19 mouse cellular contexts compared by ENCODE assay signal in genomic region chr6:5091873-5092272, GRCm38 (mm10).
"Had no signal": no experiment of that assay in that cellular context is flagged by ENCODE, and none has a peak within 500 bp of the region (broad histone marks: within the 10 kb centered on the region; RNA-seq: fewer than 3 reads in every experiment).

No protein-coding gene starts in this region.

- H3K4me3 ChIP-seq: limb, embryonic 15.5 days; liver, embryonic 12.5 days; midbrain, embryonic 10.5 days; myocyte; neural tube, embryonic 12.5 days; stomach, embryonic 15.5 days had no signal

- H3K4me2 ChIP-seq: limb, embryonic 15.5 days; liver, embryonic 12.5 days; lung, embryonic 14.5 days; neural tube, embryonic 12.5 days; stomach, embryonic 15.5 days had no signal

- DNase-seq: kidney, adult 2 months; kidney, postnatal 36 days; layer of hippocampus, adult 9-11 months; left cerebral cortex, postnatal 4 days; lung, embryonic 14.5 days; lung, postnatal 10 days; lung, postnatal 4 days; midbrain, embryonic 14.5 days; retina, postnatal 1 day; right cerebral cortex, postnatal 4 days; spleen, adult 18-20 months; thymus, adult 2 months; thymus, postnatal 25 days had no signal

- H3K27me3 ChIP-seq: limb, embryonic 15.5 days; liver, embryonic 12.5 days; neural tube, embryonic 12.5 days; stomach, embryonic 15.5 days had no signal

- H3K9me3 ChIP-seq: limb, embryonic 15.5 days; liver, embryonic 12.5 days; midbrain, embryonic 10.5 days; neural tube, embryonic 12.5 days; stomach, embryonic 15.5 days had no signal

- H3K9ac ChIP-seq: limb, embryonic 15.5 days; liver, embryonic 12.5 days; lung, embryonic 14.5 days; neural tube, embryonic 12.5 days; stomach, embryonic 15.5 days had no signal

- ATAC-seq: liver, embryonic 12.5 days had no signal

- H3K36me3 ChIP-seq: limb, embryonic 15.5 days; liver, embryonic 12.5 days; midbrain, embryonic 10.5 days; neural tube, embryonic 12.5 days; stomach, embryonic 15.5 days had no signal

- H3K4me1 ChIP-seq: midbrain, embryonic 10.5 days had no signal

- H3K27ac ChIP-seq: limb, embryonic 15.5 days; liver, embryonic 12.5 days; midbrain, embryonic 10.5 days; neural tube, embryonic 12.5 days; stomach, embryonic 15.5 days had no signal
